Mouse (Mus musculus) embryo, embryonic 10 days (tissue): ENCODE results near the gene Jup.

Experiments
- DNase-seq: peaks from one replicate; pipeline ENCODE4 v3.0.0-alpha.2; 2015; ENCODE audit warnings: low spot score

Gene Jup

DNA sequence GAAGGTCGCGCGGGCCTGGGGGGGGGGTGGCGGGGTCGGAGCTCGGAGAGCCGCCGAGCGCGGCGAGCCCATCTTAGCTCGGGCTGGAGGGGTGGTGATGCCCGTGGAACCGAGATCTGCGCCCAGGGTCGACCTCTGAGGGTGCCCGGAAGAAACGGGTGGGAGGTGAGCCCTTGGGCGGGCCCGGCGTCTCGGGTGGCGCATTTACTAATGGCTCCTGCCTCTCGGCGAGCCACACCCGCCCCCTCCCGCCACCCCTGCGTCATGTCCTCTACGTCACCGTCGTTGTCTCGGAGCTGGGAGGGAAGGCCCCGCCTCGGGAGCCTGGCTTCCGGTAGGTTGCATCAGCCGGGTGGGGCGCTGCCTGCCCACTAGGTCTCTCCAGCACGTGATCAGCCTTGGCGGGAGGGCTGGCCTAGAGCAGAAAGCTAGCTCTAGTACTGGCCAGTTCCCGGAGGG, 77.4 kb downstream of the Jup start:
- peak; percentile 97 for DNase-seq

- peak; percentile 100 for DNase-seq
Observed at GRCm38 (mm10) chr11:100319492-100320171, 77.9 kb downstream of the Jup start, which contains the start of gene Eif1. TSS of gene Eif1 (plus strand) at chr11:100319885.
